Mouse (Mus musculus): ENCODE data around the gene Lifr.

GRCm38 (mm10) chr15:7233393-7234090, 143.1 kb downstream of the Lifr start:
- no peak for TF ChIP-seq POLR2A (IDR thresholded peaks at IDR 0.05; ENCODE audit: low read depth, low read length)
- TF ChIP-seq CTCF (IDR thresholded peaks at IDR 0.05; ENCODE audit: extremely low read depth, insufficient read depth, insufficient read length, insufficient replicate concordance) = no peak

All from spleen, adult 2 months (tissue).